Mouse (Mus musculus): Measurements from ENCODE around the gene Filip1. TPM values are rescaled to one million over a fixed set of nuclear protein-coding genes. Genes with fewer than 3 reads are reported as not detected.

Gene Filip1
- total and polyA plus RNA-seq, 2 experiments from 2014 or later = 3.1 to 3.6 TPM

GRCm38 (mm10) chr9:79993066-79993465 lies 19.6 kb downstream of the Filip1 start:
- WGBS = 79% methylated on average over 4 of the region's 4 CpGs
- no peak for ATAC-seq (ENCODE audit: low FRiP score)
- TF ChIP-seq CTCF (IDR thresholded peaks at IDR 0.05) = no peak

DNA sequence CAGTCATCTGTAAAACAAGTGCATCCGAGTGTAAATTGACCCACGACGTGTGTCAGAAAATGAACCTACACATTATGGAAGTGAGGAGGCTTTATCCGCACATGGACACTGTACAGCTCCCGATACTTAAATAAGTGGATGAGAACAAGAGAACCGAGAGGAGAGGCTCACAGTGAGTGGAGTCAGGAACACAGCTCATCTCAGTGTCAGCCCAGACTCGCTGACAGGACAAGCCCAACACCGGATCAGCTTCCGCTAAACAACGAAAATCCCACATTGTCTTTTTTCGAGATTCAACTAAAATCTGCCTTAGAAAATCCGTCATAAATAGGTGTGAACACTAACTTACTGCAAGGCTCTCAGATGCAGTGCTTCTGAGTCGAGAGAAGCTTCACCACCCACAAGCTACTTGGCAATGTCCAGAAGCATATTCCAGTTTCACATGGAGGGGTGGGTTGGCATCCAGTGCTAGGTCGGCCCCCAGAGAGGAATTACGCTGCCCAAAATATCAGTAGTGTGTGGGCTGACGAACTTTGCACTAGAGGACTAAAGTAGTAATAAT lies 22.1 kb downstream of the Filip1 start:
- no peak for ATAC-seq (ENCODE audit: low FRiP score)
- 79% methylated on average over 16 of the region's 16 CpGs for WGBS

More at GRCm38 (mm10) chr9:79993066-79993465, 19.6 kb downstream of the Filip1 start:
- Histone ChIP-seq H3K27ac (ENCODE audit: low read depth, low read length) (no peak overlapping the region), H3K4me1 (ENCODE audit: insufficient read depth, low read length) (no peaks in the 10 kb centered on the region), H3K27me3 (ENCODE audit: insufficient read depth, low read length) (no peaks in the 10 kb centered on the region), H3K4me3 (ENCODE audit: low read depth, low read length) (no peak overlapping the region), H3K4me2 (ENCODE audit: low read depth, low read length, poor library complexity, severe bottlenecking) (no peak overlapping the region), H3K36me3 (ENCODE audit: insufficient read depth, low read length) (no peaks in the 10 kb centered on the region), H3K9me3 (ENCODE audit: low read length) (no peaks in the 10 kb centered on the region), H3K9ac (replicated peaks; ENCODE audit: low read length, poor library complexity, severe bottlenecking) (no peak overlapping the region)
- DNase-seq (ENCODE audit: low spot score) = no peak

GRCm38 (mm10) chr9:79989703-79990102 lies 22.9 kb downstream of the Filip1 start:
- ATAC-seq (ENCODE audit: low FRiP score) (no peak), DNase-seq (ENCODE audit: low spot score) (no peak)
- WGBS = 81% methylated on average over 1 of the region's 1 CpGs
- no peaks in the 10 kb centered on the region for H3K9me3 ChIP-seq (ENCODE audit: low read length)
- no peak overlapping the region for H3K4me2 ChIP-seq (ENCODE audit: low read depth, low read length, poor library complexity, severe bottlenecking)
- no peak overlapping the region for H3K27ac ChIP-seq (ENCODE audit: low read depth, low read length)
- TF ChIP-seq CTCF (IDR thresholded peaks at IDR 0.05) = no peak
- no peaks in the 10 kb centered on the region for H3K36me3 ChIP-seq (ENCODE audit: insufficient read depth, low read length)
- H3K4me1 ChIP-seq (ENCODE audit: insufficient read depth, low read length) = no peaks in the 10 kb centered on the region
- H3K4me3 ChIP-seq (ENCODE audit: low read depth, low read length) = no peak overlapping the region
- no peaks in the 10 kb centered on the region for H3K27me3 ChIP-seq (ENCODE audit: insufficient read depth, low read length)
- no peak overlapping the region for H3K9ac ChIP-seq (replicated peaks; ENCODE audit: low read length, poor library complexity, severe bottlenecking)

More for the DNA sequence above, 22.1 kb downstream of the Filip1 start:
- Histone ChIP-seq H3K9me3 (ENCODE audit: low read length) (no peaks in the 10 kb centered on the region), H3K9ac (replicated peaks; ENCODE audit: low read length, poor library complexity, severe bottlenecking) (no peak overlapping the region), H3K4me3 (ENCODE audit: low read depth, low read length) (no peak overlapping the region), H3K27ac (ENCODE audit: low read depth, low read length) (no peak overlapping the region), H3K27me3 (ENCODE audit: insufficient read depth, low read length) (no peaks in the 10 kb centered on the region), H3K4me2 (ENCODE audit: low read depth, low read length, poor library complexity, severe bottlenecking) (no peak overlapping the region), H3K36me3 (ENCODE audit: insufficient read depth, low read length) (no peaks in the 10 kb centered on the region), H3K4me1 (ENCODE audit: insufficient read depth, low read length) (no peaks in the 10 kb centered on the region)
- no peak for TF ChIP-seq CTCF (IDR thresholded peaks at IDR 0.05)
- no peak for DNase-seq (ENCODE audit: low spot score)

DNA sequence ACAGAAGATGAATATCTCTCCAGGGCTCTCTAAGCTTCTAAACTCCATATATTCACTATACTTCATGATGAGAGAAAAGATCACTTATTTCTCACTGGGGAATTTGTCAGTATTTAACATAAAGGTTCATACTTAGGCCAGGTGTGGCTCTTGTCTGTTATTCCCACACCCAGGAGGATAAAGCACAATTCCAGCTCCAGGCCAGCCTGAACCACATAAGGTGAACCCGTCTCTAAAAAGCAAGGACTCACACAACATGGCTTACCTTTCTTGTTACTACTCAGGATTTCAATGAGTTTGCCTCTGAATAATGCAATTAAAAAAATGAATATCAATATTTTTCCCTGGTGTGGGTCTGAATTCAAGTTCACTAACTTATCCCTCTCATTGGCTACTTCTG lies 23.6 kb downstream of the Filip1 start:
- no peak for TF ChIP-seq CTCF (IDR thresholded peaks at IDR 0.05)
- Histone ChIP-seq H3K27me3 (ENCODE audit: insufficient read depth, low read length) (no peaks in the 10 kb centered on the region), H3K4me3 (ENCODE audit: low read depth, low read length) (no peak overlapping the region), H3K27ac (ENCODE audit: low read depth, low read length) (no peak overlapping the region), H3K4me2 (ENCODE audit: low read depth, low read length, poor library complexity, severe bottlenecking) (no peak overlapping the region), H3K9me3 (ENCODE audit: low read length) (no peaks in the 10 kb centered on the region), H3K9ac (replicated peaks; ENCODE audit: low read length, poor library complexity, severe bottlenecking) (no peak overlapping the region), H3K36me3 (ENCODE audit: insufficient read depth, low read length) (no peaks in the 10 kb centered on the region), H3K4me1 (ENCODE audit: insufficient read depth, low read length) (no peaks in the 10 kb centered on the region)
- no peak for DNase-seq (ENCODE audit: low spot score)
- WGBS = 91% methylated on average over 1 of the region's 1 CpGs
- ATAC-seq (ENCODE audit: low FRiP score) = no peak

- H3K27ac ChIP-seq (ENCODE audit: low read depth, low read length) = no peak overlapping the region
- WGBS = 91% methylated on average over 10 of the region's 10 CpGs
- no peak overlapping the region for H3K4me2 ChIP-seq (ENCODE audit: low read depth, low read length, poor library complexity, severe bottlenecking)
- ATAC-seq (ENCODE audit: low FRiP score) = no peak
- H3K27me3 ChIP-seq (ENCODE audit: insufficient read depth, low read length) = no peaks in the 10 kb centered on the region
- H3K9ac ChIP-seq (replicated peaks; ENCODE audit: low read length, poor library complexity, severe bottlenecking) = no peak overlapping the region
- no peaks in the 10 kb centered on the region for H3K4me1 ChIP-seq (ENCODE audit: insufficient read depth, low read length)
- DNase-seq (ENCODE audit: low spot score) = no peak
- H3K36me3 ChIP-seq (ENCODE audit: insufficient read depth, low read length) = no peaks in the 10 kb centered on the region
- no peak overlapping the region for H3K4me3 ChIP-seq (ENCODE audit: low read depth, low read length)
- no peaks in the 10 kb centered on the region for H3K9me3 ChIP-seq (ENCODE audit: low read length)
- TF ChIP-seq CTCF (IDR thresholded peaks at IDR 0.05) = no peak
These were observed 29.4 kb downstream of the Filip1 start for GRCm38 (mm10) chr9:79983244-79983643.

GRCm38 (mm10) chr9:79979274-79979673 lies 33.4 kb downstream of the Filip1 start:
- DNase-seq (ENCODE audit: low spot score) = no peak
- no peak overlapping the region for H3K9ac ChIP-seq (replicated peaks; ENCODE audit: low read length, poor library complexity, severe bottlenecking)
- no peak overlapping the region for H3K4me3 ChIP-seq (ENCODE audit: low read depth, low read length)
- H3K9me3 ChIP-seq (ENCODE audit: low read length) = no peaks in the 10 kb centered on the region
- TF ChIP-seq CTCF (IDR thresholded peaks at IDR 0.05) = no peak
- no peak overlapping the region for H3K4me2 ChIP-seq (ENCODE audit: low read depth, low read length, poor library complexity, severe bottlenecking)
- no peaks in the 10 kb centered on the region for H3K27me3 ChIP-seq (ENCODE audit: insufficient read depth, low read length)
- no peak for ATAC-seq (ENCODE audit: low FRiP score)
- 75% methylated on average over 2 of the region's 2 CpGs for WGBS
- no peaks in the 10 kb centered on the region for H3K36me3 ChIP-seq (ENCODE audit: insufficient read depth, low read length)
- 0 out of 2 replicates have a peak, but pooled peaks cover 6% of the 10 kb centered on the region for H3K4me1 ChIP-seq (ENCODE audit: insufficient read depth, low read length)
- H3K27ac ChIP-seq (ENCODE audit: low read depth, low read length) = no peak overlapping the region

Data from midbrain, postnatal 0 days (tissue).